Mouse (Mus musculus) lung, adult 2 months (tissue): Measurements from ENCODE around the gene Pde4dip. TPM values are rescaled to one million over a fixed set of nuclear protein-coding genes. Genes with fewer than 3 reads are reported as not detected.
A peak's percentile ranks its signal among the peaks of the same experiment; 100 is the strongest.

Experiments used
- DNase-seq: peaks from one replicate; pipeline ENCODE4 v3.0.0; 2022
- H3K4me1 ChIP-seq: fragments of 200-500 bp; 2 replicates; pipeline ENCODE4 v1.6.1; 2011; ENCODE audit warnings: low read length; ENCODE audit not compliant: control insufficient read depth, insufficient read depth
- H3K4me3 ChIP-seq: fragments of 200-500 bp; replicated peaks from 2 replicates; pipeline ENCODE3; 2011; ENCODE audit warnings: low read depth, mild to moderate bottlenecking, control low read depth, low read length; ENCODE audit errors: extremely low read depth
- CTCF ChIP-seq: fragments of 200-500 bp; IDR thresholded peaks from 2 replicates; pipeline ENCODE4 v1.5.1; 2011; ENCODE audit warnings: mild to moderate bottlenecking, low read length, control low read depth; ENCODE audit not compliant: insufficient read depth
- POLR2A ChIP-seq: fragments of 200-500 bp; IDR thresholded peaks from 2 replicates; pipeline ENCODE4 v1.6.1; 2011; ENCODE audit warnings: low read depth, mild to moderate bottlenecking, control low read depth, low read length, borderline replicate concordance; ENCODE audit errors: extremely low read depth
- WGBS: fragments of 180-500 bp; shearing (Covaris S2); methylation state at CpG from one replicate; pipeline ENCODE4 v1.1.7; 2018; 5-methylcytosine and 5-hydroxymethylcytosine counted together
- polyA plus RNA-seq: library from polyadenylated mRNA; depleted of rRNA; stranded (reverse); fragments of >200 nt; gene quantifications from 2 replicates; pipeline ENCODE4 v1.2.3, GENCODE M21; 2012

Pde4dip gene
- polyA plus RNA-seq, 1 experiment, result 68.2 TPM

DNA sequence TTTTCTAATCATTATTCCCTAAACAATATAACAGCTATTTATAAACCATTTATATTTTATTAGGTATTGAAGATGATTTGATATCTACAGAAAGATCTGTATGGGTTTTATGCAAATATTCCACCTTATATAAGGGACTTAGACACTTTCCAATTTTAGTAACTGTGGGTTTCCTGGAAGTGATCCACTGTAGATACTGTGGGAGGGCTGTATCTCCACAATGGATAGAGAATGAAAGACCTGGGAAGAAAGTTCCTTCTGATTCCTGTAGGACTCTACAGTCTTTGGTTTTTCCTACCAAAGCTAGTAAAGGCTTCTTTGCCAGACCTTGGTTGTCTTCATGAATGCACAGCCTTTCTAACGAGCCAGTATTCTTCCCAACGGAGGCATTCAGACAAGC is 21.2 kb upstream of the Pde4dip start:
- Histone ChIP-seq H3K4me1 (no peaks in the 10 kb centered on the region), H3K4me3 (no peak overlapping the region)
- no peak for TF ChIP-seq POLR2A
- TF ChIP-seq CTCF, result no peak
- WGBS, result 68% methylated on average over 2 of the region's 2 CpGs
- no peak for DNase-seq

DNA sequence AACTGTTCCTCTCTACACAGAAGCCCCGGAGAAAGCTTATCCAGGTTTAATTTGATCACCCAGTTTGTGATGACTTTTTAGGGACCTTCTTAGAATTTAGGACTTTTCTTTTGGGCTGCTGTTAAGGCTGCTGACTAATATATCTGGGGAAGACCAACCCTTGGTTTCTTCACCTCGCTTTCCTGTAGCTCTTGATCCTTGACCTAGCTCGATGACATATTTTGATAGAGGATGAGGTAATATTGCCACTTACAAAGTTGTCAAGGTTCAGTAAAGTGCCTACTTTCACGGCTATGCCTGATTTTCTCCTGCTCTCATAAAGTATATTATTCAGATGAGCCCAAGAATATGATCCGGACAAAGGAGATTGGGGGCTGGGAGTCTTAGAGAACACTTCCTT is 13.1 kb upstream of the Pde4dip start:
- 7% methylated on average over 5 of the region's 5 CpGs for WGBS
- no peak for DNase-seq
- Histone ChIP-seq H3K4me3 (peak overlapping the region; percentile 84), H3K4me1 (peaks cover 5% of the 10 kb centered on the region; the same call in 1 of the 2 replicates)
- TF ChIP-seq CTCF (no peak), POLR2A (no peak)

DNA sequence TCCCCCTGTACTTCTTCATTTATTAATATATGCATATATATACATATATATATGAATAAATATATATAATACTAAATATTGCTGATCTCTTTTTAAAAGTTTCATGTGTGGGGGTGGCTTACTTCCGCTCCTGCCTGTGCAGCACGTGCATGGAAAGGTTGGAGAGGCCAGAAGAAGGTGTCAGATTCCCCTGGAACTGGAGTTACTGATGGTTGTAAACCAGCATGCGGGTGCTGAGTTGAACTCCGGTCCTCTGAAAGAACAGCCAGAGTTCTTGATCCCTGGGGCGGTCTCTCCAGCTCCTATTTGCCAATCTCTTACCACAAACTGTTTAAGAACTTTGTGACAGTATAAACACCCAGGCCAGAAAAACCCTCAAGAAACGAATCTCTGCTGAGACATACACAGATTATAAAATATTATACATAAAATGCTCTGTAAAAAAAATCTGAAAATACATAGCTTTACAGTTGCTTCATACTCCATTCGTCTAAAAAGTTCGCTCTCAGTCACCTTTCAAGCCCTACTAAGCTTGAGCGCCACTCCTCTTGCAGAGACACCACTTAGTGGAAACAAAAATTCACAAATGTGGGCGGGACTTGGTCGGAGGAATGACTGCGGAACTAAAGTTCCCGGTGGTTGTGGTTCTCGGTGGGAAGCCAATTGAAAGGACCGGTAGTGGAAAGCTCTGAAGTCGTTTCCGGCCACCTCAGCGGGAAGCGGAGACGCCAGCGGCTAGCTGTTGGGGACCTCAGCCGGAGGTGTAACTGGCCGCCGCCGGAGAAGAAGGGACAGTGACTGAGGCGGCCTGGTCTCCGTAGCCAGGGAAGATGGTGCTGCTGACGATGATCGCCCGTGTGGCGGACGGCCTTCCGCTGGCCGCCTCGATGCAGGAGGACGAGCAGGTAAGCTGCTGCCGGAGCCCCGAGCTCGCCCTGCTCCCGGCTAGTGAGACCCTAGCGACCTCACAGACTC is 12.3 kb upstream of the Pde4dip start, which contains the start of gene Sec22b:
Gene Sec22b, plus strand, starts transcription at position 675 of the 975 bp plus-strand sequence.
- peak; percentile 86 for TF ChIP-seq POLR2A
- no peak for TF ChIP-seq CTCF
- WGBS, result 2% methylated on average over 41 of the region's 41 CpGs
- peaks cover 5% of the 10 kb centered on the region; the same call in 1 of the 2 replicates for H3K4me1 ChIP-seq
- DNase-seq, result peak; percentile 87
- H3K4me3 ChIP-seq, result peak within 1 kb of the TSS; percentile 84

DNA sequence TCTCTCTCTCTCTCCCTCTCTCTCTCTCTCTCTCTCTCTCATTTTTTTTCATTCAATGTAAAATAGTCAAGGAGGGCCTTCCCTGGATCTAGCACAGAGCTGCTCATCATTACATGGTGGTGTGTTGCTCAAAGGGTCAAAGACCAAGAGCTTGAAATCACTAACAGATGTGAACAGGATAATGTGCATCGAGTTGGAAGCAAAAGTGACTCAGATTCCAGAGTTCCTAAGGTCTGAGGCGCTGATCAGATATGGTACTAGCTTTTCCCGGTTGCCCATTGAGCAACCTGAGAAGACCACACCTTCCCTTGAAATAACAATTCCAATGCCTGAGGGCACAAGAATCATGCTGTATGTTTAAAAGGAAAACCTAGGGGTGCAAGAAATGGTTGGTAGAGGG is 9.9 kb upstream of the Pde4dip start:
- peaks cover 5% of the 10 kb centered on the region; the same call in 1 of the 2 replicates for H3K4me1 ChIP-seq
- 65% methylated on average over 3 of the region's 3 CpGs for WGBS
- H3K4me3 ChIP-seq, result no peak overlapping the region
- no peak for DNase-seq
- no peak for TF ChIP-seq CTCF
- no peak for TF ChIP-seq POLR2A

DNA sequence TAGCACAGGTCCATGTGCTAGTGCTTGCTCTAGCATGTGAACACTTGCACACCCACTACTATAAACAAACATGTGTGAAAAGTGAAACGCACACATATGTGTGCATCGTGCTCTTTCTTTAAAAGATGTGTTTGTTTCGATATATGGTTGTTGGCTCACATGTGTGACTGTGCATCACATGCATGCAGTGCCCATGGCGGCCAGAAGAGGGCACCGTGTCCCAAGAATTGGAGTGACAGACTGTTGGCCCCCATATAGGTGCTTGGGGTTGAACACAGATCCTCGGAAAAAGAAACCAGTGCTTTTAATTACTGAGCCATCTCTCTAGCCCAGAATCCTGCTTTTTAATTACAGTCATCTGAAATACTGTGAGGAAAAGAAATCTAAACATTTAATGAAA is 6.2 kb upstream of the Pde4dip start:
- no peak overlapping the region for H3K4me3 ChIP-seq
- DNase-seq, result peak; percentile 30
- WGBS, result 52% methylated on average over 6 of the region's 6 CpGs
- TF ChIP-seq POLR2A (no peak), CTCF (peak; percentile 68)
- no peaks in the 10 kb centered on the region for H3K4me1 ChIP-seq

DNA sequence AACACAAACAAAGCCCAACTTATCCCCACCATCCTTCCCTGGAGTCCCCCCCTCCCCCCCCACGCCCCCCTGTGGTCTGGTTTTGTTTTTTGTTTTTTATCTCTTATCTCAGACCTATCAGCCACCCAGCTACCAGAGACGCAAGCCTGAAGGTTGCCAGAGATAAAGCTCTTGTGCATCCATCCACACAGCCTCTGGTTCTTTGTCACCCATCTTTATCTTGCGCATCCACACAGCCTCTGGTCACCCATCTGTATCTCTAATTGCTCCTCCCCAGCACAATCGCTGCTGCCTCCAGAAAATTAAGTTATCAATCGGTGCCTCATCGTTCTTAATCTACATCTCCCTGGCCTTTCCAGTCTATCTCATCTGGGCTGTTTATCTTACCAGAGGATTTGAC is 1.7 kb upstream of the Pde4dip start:
- no peaks in the 10 kb centered on the region for H3K4me1 ChIP-seq
- whole genome bisulfite sequencing, result 46% methylated on average over 6 of the region's 6 CpGs
- no peak for TF ChIP-seq POLR2A
- TF ChIP-seq CTCF, result no peak

DNA sequence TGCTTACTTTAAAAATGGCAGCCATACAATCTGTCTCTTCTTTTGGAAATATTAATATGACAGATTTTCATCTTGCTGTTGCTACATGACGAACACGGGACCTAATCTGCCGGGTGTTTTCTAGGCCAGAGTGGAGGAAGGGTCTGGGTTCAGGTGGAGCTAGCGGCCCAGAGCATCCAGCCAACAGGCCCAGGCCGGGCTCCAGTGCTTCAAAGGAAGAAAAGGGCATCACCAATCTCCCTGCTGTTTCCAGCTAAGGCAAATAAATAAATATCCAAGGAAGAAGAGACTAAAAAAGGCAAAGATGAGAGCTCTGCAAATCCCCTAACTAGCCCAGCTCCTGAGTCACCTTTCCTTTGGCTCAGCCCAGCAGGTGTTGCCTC is 731 bp downstream of the Pde4dip start:
- Histone ChIP-seq H3K4me3 (no peak overlapping the region), H3K4me1 (no peaks in the 10 kb centered on the region)
- no peak for DNase-seq
- TF ChIP-seq CTCF (no peak), POLR2A (no peak)
- 57% methylated on average over 5 of the region's 5 CpGs for WGBS

More for the DNA sequence above, 1.7 kb upstream of the Pde4dip start:
- DNase-seq, result no peak
- H3K4me3 ChIP-seq, result no peak overlapping the region

DNA sequence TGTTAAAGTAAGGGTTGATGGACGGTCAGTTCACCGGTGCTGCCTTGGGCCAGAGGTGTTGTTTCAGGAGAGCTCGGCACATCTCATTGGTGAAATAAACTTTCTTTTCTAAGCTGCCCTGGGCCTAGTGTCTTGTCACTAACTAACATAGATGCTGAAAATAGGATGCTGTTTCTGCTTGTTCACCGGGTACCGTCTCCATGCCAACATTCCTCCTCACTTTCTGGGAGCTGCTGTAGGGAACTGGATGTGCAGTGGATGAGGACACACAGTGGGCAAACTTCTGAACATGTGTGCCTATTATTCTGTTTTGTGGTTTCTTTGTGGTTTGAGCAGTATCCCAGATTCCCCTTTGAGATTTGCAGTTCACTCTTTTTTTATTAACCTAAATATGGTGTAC is 6.9 kb downstream of the Pde4dip start:
- WGBS, result 93% methylated on average over 5 of the region's 5 CpGs
- no peak overlapping the region for H3K4me3 ChIP-seq
- DNase-seq, result no peak
- TF ChIP-seq CTCF (no peak), POLR2A (no peak)
- no peaks in the 10 kb centered on the region for H3K4me1 ChIP-seq

DNA sequence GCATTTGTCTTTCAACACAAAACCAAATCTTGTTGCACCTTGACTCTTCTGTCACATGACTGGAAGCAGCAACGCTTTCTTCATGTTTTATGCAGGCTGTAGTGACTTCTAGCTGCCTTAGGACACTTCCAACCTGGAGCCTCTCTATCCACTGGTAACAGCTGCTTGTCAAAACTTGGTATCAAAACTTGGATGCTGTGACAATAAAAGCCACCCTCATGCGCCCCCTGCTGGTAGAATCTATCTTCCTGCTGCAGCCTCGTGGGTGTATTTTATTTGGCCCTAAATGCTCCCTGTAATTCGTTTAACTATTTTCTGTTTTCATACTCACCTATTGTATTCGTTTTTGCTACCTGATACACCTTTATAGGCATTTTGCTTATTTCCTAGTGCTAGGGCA is 9.3 kb downstream of the Pde4dip start:
- WGBS, result 9% methylated on average over 5 of the region's 5 CpGs
- Histone ChIP-seq H3K4me1 (no peaks in the 10 kb centered on the region), H3K4me3 (no peak overlapping the region)
- peak; percentile 73 for DNase-seq
- TF ChIP-seq CTCF (peak; percentile 67), POLR2A (no peak)

DNA sequence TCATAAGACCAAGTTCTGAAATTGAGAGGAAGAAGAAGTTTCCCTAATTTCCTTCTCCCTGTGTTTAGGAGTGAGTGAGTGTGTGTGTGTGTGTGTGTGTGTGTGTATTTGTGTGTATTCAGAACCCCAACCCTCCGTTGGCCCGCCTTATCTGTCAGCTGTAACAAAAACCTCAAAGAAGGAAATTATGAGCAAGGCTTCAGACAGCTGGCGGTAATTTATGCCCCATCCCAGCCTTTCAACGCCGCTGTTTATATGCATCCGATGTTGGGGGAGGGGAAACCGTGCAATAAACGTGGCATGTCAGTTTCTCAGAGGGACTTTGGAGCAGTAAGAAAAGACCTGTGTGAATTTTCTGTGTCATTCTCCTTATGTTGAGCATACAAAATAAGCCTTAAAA is 12.2 kb downstream of the Pde4dip start:
- TF ChIP-seq CTCF (no peak), POLR2A (no peak)
- Histone ChIP-seq H3K4me3 (no peak overlapping the region), H3K4me1 (no peaks in the 10 kb centered on the region)
- DNase-seq, result no peak
- 31% methylated on average over 8 of the region's 8 CpGs for WGBS
